Mouse (Mus musculus): Measurements from ENCODE around the gene Pde6b. TPM values are rescaled to one million over a fixed set of nuclear protein-coding genes. Genes with fewer than 3 reads are reported as not detected.
A peak's percentile ranks its signal among the peaks of the same experiment; 100 is the strongest.

The Pde6b gene
- polyA plus RNA-seq, 1 experiment from 2014 or later, result not detected

DNA sequence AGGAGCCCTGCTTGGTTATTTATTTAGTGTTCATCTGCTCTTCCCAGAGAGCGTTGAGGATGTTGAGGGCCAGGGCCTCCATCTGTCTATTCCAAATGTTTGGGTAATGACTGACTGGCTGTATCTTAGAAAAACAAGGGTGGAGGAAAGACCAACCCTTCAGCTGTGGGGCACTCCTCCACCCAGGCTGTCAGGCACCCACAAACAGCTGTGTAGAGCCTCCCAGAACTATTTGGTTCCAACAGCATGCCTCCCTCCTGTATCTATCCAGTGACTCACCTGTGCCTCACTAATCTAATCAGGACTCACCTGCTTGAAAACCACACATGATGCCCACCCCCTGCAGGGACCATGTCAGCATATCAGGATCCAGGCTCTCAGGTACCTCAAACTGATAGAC is 64.2 kb downstream of the Pde6b start:
- Histone ChIP-seq H3K9ac (no peak overlapping the region), H3K9me3 (no peaks in the 10 kb centered on the region), H3K27ac (no peak overlapping the region), H3K4me2 (no peak overlapping the region), H3K4me3 (replicated peaks) (no peak overlapping the region), H3K27me3 (peaks cover 37% of the 10 kb centered on the region), H3K4me1 (peaks cover 7% of the 10 kb centered on the region), H3K36me3 (replicated peaks) (no peaks in the 10 kb centered on the region)
- WGBS, result 96% methylated on average over 1 of the region's 1 CpGs
- ATAC-seq (ENCODE audit: low FRiP score), result no peak

DNA sequence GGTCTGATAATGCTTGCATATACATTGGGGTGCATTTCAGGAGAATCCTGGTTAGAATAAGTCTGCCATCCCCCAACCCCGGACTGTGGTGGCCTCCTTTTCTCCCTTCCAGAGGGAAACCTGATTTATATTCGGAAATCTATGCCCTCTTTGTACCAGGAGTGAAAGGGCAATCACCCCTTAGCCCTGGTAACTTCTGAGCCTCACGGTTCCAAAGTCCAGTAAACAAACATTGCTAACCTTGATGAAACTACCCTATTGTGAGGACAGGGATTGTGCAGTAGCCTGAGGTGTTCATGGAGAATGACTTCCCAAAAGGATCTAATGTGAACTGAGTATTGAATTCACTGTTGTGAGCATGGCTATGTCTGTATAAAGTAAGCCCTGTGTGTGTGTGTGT is 65.9 kb downstream of the Pde6b start:
- WGBS, result 41% methylated on average over 3 of the region's 3 CpGs
- Histone ChIP-seq H3K4me3 (replicated peaks) (no peak overlapping the region), H3K9me3 (no peaks in the 10 kb centered on the region), H3K27ac (no peak overlapping the region), H3K9ac (no peak overlapping the region), H3K4me1 (no peaks in the 10 kb centered on the region), H3K36me3 (replicated peaks) (no peaks in the 10 kb centered on the region), H3K4me2 (no peak overlapping the region), H3K27me3 (peaks cover 33% of the 10 kb centered on the region)
- ATAC-seq (ENCODE audit: low FRiP score), result no peak

DNA sequence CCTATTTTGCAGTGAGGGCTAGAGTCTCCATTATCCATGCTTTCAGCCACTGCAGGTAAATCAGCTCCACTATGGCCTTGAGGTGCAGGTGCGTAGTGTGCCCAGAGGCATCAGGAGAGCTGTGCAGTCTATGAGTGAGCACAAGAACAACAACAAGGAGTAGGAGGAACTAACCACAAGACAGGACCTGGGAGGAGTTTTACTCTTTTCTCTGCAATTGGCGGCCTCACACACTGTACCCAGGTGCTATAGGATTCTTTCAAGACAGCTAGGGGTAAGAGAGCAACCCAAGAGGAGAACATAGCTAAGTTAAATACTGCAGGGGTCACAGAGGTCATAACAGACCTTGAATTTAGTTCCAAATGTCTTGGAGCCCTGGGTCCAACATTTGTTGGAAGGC is 70.5 kb downstream of the Pde6b start:
- ATAC-seq (ENCODE audit: low FRiP score), result no peak
- Histone ChIP-seq H3K9me3 (no peaks in the 10 kb centered on the region), H3K9ac (no peak overlapping the region), H3K27ac (no peak overlapping the region), H3K4me2 (no peak overlapping the region), H3K27me3 (peaks cover 21% of the 10 kb centered on the region), H3K36me3 (replicated peaks) (no peaks in the 10 kb centered on the region), H3K4me3 (replicated peaks) (no peak overlapping the region), H3K4me1 (peaks cover 23% of the 10 kb centered on the region)
- WGBS, result 78% methylated on average over 2 of the region's 2 CpGs

DNA sequence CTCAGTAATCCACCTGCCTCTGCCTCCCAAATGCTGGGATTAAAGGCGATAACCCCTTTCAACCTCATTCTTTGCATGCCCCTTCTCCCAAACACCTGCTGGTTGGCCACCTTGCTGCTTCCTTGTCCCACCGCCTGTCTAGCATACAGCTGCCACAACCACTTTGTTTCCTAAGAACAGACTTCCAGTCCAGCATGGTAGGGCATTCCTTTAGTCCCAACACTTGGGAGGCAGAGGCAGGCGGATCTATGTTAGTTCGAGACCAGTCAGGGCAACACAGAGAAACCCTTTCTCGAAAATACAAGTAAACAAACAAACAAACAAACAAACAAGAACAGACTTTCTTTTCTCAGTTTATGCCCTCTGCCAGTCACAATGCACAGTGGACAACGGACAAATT is 72.3 kb downstream of the Pde6b start:
- Histone ChIP-seq H3K36me3 (replicated peaks) (no peaks in the 10 kb centered on the region), H3K9ac (peak overlapping the region; percentile 99), H3K9me3 (no peaks in the 10 kb centered on the region), H3K27ac (no peak overlapping the region), H3K27me3 (peaks cover 21% of the 10 kb centered on the region), H3K4me3 (replicated peaks) (peak overlapping the region; percentile 89), H3K4me2 (peak overlapping the region; percentile 99), H3K4me1 (peaks cover 38% of the 10 kb centered on the region)
- 46% methylated on average over 6 of the region's 6 CpGs for WGBS
- ATAC-seq (ENCODE audit: low FRiP score), result peak; percentile 1; the same call in 1 of the 2 replicates

DNA sequence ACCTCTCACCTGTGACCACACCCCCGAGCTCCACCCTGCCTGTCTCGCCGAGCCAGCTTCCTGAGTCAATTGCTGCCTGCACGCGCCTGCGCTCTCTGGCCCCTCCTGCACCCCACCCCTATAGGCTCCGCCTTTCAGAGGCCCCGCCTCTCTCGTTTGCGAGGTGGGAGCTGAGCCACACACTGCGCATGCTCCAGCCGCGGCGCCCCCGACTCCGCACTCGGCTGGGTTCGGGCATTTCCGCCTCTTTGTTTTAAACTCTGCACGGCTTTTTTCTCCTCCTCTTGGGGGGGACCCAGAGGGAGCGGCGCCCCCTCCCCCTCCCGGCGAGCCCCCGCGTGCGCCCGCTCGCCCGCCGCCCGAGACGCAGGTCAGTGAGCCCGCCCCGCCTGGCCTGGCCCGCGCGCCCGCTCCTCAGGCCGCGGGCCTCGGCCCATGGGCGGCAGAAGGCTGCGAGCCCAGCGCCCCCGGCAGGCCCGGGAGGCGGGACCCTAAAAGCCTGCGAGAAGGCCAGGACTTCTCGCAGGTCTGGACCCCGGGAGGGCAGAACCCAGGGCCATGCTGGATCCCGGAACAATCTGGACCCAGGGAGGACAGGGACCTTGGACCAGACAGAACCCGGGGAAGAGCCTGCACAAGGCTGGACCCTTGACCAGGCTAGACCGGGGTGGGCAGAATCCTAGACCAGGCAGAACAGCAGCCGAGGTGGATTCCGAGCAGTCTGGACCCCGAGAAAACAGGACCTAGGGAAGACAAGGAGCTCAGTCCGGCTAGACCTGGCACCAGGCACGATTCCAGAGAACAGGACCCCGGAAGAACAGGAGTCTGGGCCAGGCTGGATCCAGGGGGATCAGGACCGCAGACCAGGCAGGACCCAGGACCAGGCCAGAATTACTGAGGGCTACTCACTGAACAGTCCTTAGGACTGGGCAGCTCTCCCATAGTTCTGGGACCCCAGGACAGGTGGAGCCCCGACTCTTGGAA is 73.2 kb downstream of the Pde6b start, which contains the start of gene Pcgf3:
Pcgf3 (plus strand) TSS at position 151 of the 984 bp plus-strand sequence.
- Histone ChIP-seq H3K36me3 (replicated peaks) (no peaks in the 10 kb centered on the region; the same call in 1 of the 2 replicates), H3K27ac (peak within 1 kb of the TSS; percentile 84), H3K4me1 (peaks cover 46% of the 10 kb centered on the region), H3K27me3 (peaks cover 21% of the 10 kb centered on the region), H3K4me3 (replicated peaks) (peak within 1 kb of the TSS; percentile 89), H3K9me3 (no peaks in the 10 kb centered on the region), H3K9ac (peak within 1 kb of the TSS; percentile 99), H3K4me2 (peak within 1 kb of the TSS; percentile 99)
- peak; percentile 98 for ATAC-seq (ENCODE audit: low FRiP score)
- under 1% methylated on average over 49 of the region's 62 CpGs for WGBS

DNA sequence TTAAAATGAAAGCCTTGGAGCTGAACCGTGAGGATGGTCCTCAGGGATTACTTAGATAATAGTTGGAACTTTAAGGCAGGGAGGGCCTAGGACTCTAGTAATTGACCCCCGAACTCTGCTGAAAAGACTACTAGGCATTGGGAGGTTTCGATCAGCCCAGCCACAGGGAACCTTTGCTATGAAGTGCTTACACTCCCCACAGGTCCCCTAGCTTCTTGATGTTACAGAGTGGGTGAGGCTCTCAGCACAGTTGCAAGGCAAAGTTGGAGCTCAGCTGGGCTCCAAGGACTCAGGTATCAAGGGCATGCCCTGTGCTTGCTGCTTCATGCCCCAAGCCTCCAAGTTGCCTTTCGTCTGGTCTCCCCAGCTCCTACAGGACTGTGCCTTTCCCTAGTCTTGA is 74.3 kb downstream of the Pde6b start:
- H3K27ac ChIP-seq, result no peak overlapping the region
- H3K4me1 ChIP-seq, result peaks cover 46% of the 10 kb centered on the region
- H3K9ac ChIP-seq, result peak overlapping the region; percentile 99
- 42% methylated on average over 4 of the region's 4 CpGs for WGBS
- peaks cover 18% of the 10 kb centered on the region for H3K27me3 ChIP-seq
- peak overlapping the region; percentile 89 for H3K4me3 ChIP-seq (replicated peaks)
- no peaks in the 10 kb centered on the region for H3K9me3 ChIP-seq
- H3K4me2 ChIP-seq, result peak overlapping the region; percentile 99
- no peak for ATAC-seq (ENCODE audit: low FRiP score)
- H3K36me3 ChIP-seq (replicated peaks), result no peaks in the 10 kb centered on the region; the same call in 1 of the 2 replicates

DNA sequence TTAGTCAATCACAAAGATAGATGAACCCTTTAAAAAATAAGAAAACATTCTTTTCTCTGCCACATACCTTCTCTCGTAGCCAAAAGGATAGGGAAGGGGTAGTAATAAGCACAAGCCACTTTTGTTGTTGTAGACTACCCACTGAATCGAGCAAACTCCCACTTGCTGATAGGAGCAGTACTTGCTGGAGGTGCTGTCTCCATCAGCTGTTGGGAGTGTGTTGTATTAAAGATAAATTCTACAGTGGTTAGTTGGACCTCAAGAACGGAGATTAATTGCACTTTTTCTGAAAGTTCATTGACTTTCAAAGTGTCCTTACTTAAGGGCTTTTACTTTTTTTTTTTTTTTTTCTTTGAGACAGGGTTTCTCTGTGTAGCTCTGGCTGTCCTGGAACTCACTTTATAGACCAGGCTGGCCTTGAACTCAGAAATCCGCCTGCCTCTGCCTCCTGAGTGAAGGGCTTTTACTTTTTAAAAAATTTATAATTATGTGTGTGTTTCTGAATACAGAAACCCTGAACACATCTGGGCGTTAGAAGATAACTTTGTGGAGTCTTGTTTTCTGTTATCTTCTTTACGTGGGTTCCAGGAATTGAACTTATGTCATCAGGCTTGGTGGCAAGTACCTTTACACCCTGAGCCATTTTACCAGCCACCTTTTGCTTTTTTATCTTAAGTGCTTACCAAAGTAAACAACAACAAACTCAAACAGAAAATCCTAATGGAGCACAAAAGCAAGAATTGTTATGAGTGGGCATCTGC is 77.1 kb downstream of the Pde6b start:
- no peak overlapping the region for H3K9ac ChIP-seq
- H3K4me2 ChIP-seq, result no peak overlapping the region
- H3K9me3 ChIP-seq, result no peaks in the 10 kb centered on the region
- peaks cover 54% of the 10 kb centered on the region for H3K4me1 ChIP-seq
- peaks cover 7% of the 10 kb centered on the region; the same call in 1 of the 2 replicates for H3K36me3 ChIP-seq (replicated peaks)
- no peak overlapping the region for H3K4me3 ChIP-seq (replicated peaks)
- no peak for ATAC-seq (ENCODE audit: low FRiP score)
- no peaks in the 10 kb centered on the region for H3K27me3 ChIP-seq
- H3K27ac ChIP-seq, result no peak overlapping the region
- WGBS, result 90% methylated on average over 6 of the region's 6 CpGs

DNA sequence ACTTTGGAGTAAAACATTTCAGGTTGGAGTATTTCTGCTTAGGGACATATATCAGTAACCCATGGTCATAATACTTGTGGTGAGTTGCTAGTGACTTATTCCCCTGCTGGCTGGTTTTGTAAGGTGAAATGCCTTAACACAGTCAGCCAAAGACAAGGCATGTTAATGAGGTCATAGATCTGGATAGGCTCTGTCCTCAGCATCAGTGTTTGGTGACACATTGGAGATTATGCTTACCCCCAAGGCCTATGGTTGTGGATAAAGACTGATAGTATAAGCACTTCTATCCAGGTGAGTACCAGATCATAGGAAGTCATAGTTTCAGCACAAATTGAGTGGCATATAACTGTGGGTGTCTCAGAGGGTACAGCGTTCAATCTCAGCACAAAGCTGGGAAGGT is 78.5 kb downstream of the Pde6b start:
- 97% methylated on average over 1 of the region's 1 CpGs for WGBS

DNA sequence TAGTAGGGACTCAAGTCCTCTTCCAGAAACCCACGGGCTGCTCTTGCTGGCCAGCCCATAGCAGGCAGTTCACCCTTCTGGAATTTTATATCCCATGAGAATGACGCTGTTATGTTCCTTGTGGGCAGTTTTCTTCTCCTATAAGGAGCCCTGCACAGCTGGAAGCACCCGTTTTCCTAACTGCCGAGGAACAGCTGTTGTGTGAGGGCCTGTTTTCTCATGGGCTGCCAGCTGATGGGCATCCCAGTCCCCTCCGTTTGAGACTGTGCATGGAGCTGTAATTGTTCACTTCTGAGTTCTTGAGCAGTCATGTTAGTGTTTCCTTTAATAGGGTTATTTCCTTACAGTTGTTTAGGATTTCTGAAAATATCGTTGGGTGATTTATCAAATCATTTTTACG is 81.4 kb downstream of the Pde6b start:
- Histone ChIP-seq H3K9ac (no peak overlapping the region), H3K9me3 (no peaks in the 10 kb centered on the region), H3K27ac (no peak overlapping the region), H3K36me3 (replicated peaks) (peaks cover 40% of the 10 kb centered on the region), H3K4me1 (peaks cover 22% of the 10 kb centered on the region), H3K4me3 (replicated peaks) (no peak overlapping the region), H3K4me2 (no peak overlapping the region), H3K27me3 (no peaks in the 10 kb centered on the region)
- no peak for ATAC-seq (ENCODE audit: low FRiP score)
- 85% methylated on average over 7 of the region's 7 CpGs for WGBS

More for the DNA sequence above, 78.5 kb downstream of the Pde6b start:
- Histone ChIP-seq H3K4me1 (peaks cover 49% of the 10 kb centered on the region), H3K36me3 (replicated peaks) (peaks cover 10% of the 10 kb centered on the region; the same call in 1 of the 2 replicates), H3K9me3 (no peaks in the 10 kb centered on the region), H3K4me3 (replicated peaks) (no peak overlapping the region), H3K27me3 (no peaks in the 10 kb centered on the region), H3K4me2 (no peak overlapping the region), H3K9ac (no peak overlapping the region), H3K27ac (no peak overlapping the region)
- ATAC-seq (ENCODE audit: low FRiP score), result no peak

DNA sequence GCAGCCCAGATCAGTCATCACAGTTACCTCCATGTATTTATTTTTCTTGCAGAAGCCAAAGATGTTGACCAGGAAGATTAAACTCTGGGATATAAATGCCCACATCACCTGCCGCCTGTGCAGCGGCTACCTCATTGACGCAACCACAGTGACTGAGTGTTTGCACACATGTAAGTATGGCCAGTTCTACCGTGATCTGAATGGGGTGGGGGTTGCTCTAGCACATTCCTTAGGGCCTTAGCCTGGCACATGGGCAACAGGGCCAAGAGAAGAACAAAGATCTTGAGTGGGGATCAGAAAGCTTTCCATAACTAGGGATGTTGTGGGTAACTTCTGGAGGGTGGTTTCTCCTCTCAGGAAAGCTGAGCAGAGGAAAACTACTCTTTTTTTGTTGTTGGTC is 85.5 kb downstream of the Pde6b start:
- Histone ChIP-seq H3K36me3 (replicated peaks) (peaks cover 73% of the 10 kb centered on the region), H3K27me3 (no peaks in the 10 kb centered on the region), H3K9me3 (no peaks in the 10 kb centered on the region), H3K4me2 (no peak overlapping the region), H3K4me1 (peaks cover 8% of the 10 kb centered on the region), H3K4me3 (replicated peaks) (no peak overlapping the region), H3K27ac (no peak overlapping the region), H3K9ac (no peak overlapping the region)
- WGBS, result 93% methylated on average over 4 of the region's 4 CpGs
- ATAC-seq (ENCODE audit: low FRiP score), result no peak

DNA sequence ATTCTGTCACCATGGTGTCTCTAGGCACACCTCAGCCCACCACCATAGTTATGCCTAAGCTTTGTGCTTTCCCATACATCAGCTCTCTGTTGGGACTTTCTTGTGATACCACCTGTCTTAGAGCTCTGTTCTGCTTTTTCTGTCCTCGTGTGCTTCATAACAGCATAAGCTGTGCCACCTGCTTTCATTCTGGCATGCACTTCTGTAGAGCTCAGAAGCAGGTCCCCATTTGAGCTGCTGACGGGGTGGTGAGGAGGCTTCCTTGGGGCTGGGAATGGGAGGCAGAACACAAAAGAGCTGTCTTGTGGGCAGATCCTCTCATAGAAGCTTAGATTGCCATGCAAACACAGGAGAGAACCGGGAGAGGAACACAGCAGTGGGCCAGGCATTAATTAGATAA is 87.8 kb downstream of the Pde6b start:
- H3K4me2 ChIP-seq, result no peak overlapping the region
- no peak overlapping the region for H3K27ac ChIP-seq
- no peak overlapping the region for H3K4me3 ChIP-seq (replicated peaks)
- H3K27me3 ChIP-seq, result no peaks in the 10 kb centered on the region
- H3K9me3 ChIP-seq, result no peaks in the 10 kb centered on the region
- no peak for ATAC-seq (ENCODE audit: low FRiP score)
- H3K36me3 ChIP-seq (replicated peaks), result peaks cover 78% of the 10 kb centered on the region
- 88% methylated on average over 3 of the region's 3 CpGs for WGBS
- no peaks in the 10 kb centered on the region for H3K4me1 ChIP-seq
- H3K9ac ChIP-seq, result no peak overlapping the region

All from forebrain, embryonic 12.5 days (tissue).